Comparison of ENCODE assay signal across 8 mouse cellular contexts in the genomic region with DNA sequence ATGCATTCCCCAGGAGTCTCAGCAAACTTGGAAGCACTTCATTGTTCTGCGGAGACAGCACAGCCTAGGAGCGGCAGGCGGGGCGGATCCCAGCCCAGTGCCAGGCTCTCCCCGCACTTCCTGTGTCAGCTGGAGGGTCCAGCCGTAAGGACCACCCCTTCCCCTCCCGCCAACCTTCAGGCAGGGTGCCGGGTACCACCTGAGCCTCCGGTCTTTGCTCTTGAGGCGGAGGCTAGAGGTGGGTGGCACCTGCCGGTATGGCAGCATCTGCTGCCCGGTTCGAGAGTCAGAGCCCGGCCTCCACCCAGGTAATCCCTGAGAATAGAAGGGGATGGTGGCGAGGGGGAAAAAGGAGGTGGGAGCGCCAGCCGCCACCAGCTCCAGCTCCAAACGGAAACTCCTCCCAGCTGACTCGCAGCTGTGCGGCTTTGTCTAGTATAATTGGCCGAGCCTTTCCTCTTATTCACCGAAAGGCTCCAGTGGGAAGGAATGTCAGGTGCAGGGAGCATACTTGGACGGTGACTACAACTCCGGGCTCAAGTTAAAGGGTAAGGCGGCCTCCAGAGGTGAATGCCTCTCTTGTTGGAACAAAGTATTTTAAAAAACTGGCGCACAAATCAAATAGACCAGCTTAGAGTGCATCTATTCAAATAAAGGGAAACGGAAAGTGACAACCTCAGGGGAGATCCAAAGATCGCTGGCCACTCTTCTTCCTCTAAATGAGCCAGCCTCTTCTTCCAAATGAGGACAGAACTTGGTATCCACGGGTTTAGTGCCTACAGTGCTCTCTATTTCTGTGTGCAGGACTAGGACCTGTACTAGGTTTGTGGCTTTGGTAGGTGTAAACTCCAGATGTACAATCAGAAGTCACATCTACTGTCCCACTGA.
DNase-seq lines count a peak whose midpoint lies in the region; ATAC-seq and TF ChIP-seq lines count a peak whose summit lies in the region.

No protein-coding gene starts in this region.

- DNase-seq in Muller cell, postnatal 12 days (ENCODE audit: inconsistent ontology term), result peak; percentile 88
- peak; percentile 24 for DNase-seq in brain, embryonic 18.5 days (ENCODE audit: low read depth, low spot score)
- peak; percentile 71 for DNase-seq in forebrain, postnatal 0 days
- peak; percentile 79 for DNase-seq in hindbrain, embryonic 11.5 days (ENCODE audit: low spot score)
- peak; percentile 21 to 28 for DNase-seq in layer of hippocampus, postnatal 36 days
- peak; percentile 80 for DNase-seq in lung, postnatal 36 days
- DNase-seq in retina, postnatal 1 day, result peak; percentile 82
- DNase-seq in yolk sac, embryonic 10.5 days (ENCODE audit: low spot score), result peak; percentile 48

- H3K4me2 ChIP-seq in forebrain, postnatal 0 days (ENCODE audit: low read depth), result peak overlapping the region; percentile 84
- H3K4me2 ChIP-seq in hindbrain, embryonic 11.5 days (replicated peaks; ENCODE audit: low read depth, low read length), result peak overlapping the region; percentile 76

- no peaks in the 10 kb centered on the region; the same call in 1 of the 2 replicates for H3K4me1 ChIP-seq in forebrain, postnatal 0 days (ENCODE audit: insufficient read depth)
- H3K4me1 ChIP-seq in hindbrain, embryonic 11.5 days (replicated peaks; ENCODE audit: control insufficient read depth, insufficient read depth, low read length), result peaks cover 3% of the 10 kb centered on the region; the same call in 1 of the 2 replicates

- H3K36me3 ChIP-seq in forebrain, postnatal 0 days (ENCODE audit: insufficient read depth), result no peaks in the 10 kb centered on the region
- H3K36me3 ChIP-seq in hindbrain, embryonic 11.5 days (ENCODE audit: control insufficient read depth, insufficient read depth, low read length), result no peaks in the 10 kb centered on the region

- ATAC-seq in forebrain, postnatal 0 days, result peak; percentile 95
- ATAC-seq in hindbrain, embryonic 11.5 days (ENCODE audit: low FRiP score), result peak; percentile 98

- peak overlapping the region; percentile 79 for H3K9ac ChIP-seq in forebrain, postnatal 0 days
- H3K9ac ChIP-seq in hindbrain, embryonic 11.5 days (ENCODE audit: low read depth, low read length), result peak overlapping the region; percentile 78

- H3K27ac ChIP-seq in forebrain, postnatal 0 days (ENCODE audit: low read depth, low read length), result peak overlapping the region; percentile 80
- H3K27ac ChIP-seq in hindbrain, embryonic 11.5 days (ENCODE audit: low read depth, low read length), result peak overlapping the region; percentile 88

- H3K9me3 ChIP-seq in forebrain, postnatal 0 days (ENCODE audit: low read length), result no peaks in the 10 kb centered on the region
- no peaks in the 10 kb centered on the region for H3K9me3 ChIP-seq in hindbrain, embryonic 11.5 days (ENCODE audit: control insufficient read depth, low read length)

- TF ChIP-seq CTCF in forebrain, postnatal 0 days (IDR thresholded peaks at IDR 0.05; ENCODE audit: low read depth), result no peak

- WGBS in forebrain, postnatal 0 days, result 2% methylated on average over 29 of the region's 29 CpGs
- under 1% methylated on average over 29 of the region's 29 CpGs for WGBS in hindbrain, embryonic 11.5 days

- peak overlapping the region; percentile 69 for H3K4me3 ChIP-seq in forebrain, postnatal 0 days (ENCODE audit: low read depth, low read length)
- H3K4me3 ChIP-seq in hindbrain, embryonic 11.5 days (ENCODE audit: low read depth, low read length), result peak overlapping the region; percentile 65

- H3K27me3 ChIP-seq in forebrain, postnatal 0 days (ENCODE audit: insufficient read depth, low read length), result no peaks in the 10 kb centered on the region
- H3K27me3 ChIP-seq in hindbrain, embryonic 11.5 days (ENCODE audit: control insufficient read depth, insufficient read depth, low read length), result no peaks in the 10 kb centered on the region

Comparison
In these comparisons a context has a peak if more than half of its experiments do, and no peak if none do; other contexts are left out.
1. Peak in every context shown above with its lines: DNase-seq, ATAC-seq, H3K4me3 ChIP-seq and H3K27ac ChIP-seq.
2. DNase-seq: peak in every context shown above with its lines; median percentile 88 in Muller cell, postnatal 12 days; 82 in retina, postnatal 1 day; 80 in lung, postnatal 36 days; 79 in hindbrain, embryonic 11.5 days; 71 in forebrain, postnatal 0 days; 48 in yolk sac, embryonic 10.5 days; 24 in layer of hippocampus, postnatal 36 days; 24 in brain, embryonic 18.5 days.